Mouse (Mus musculus) heart, postnatal 0 days (tissue): ENCODE data around the gene Zbtb40. TPM values are rescaled to one million over a fixed set of nuclear protein-coding genes. Genes with fewer than 3 reads are reported as not detected.

ENCODE experiments used
- ATAC-seq: fragments of 200-750 bp; cut with Nextera tagmentation; 2 replicates; pipeline ENCODE4 v1.8.0; 2017; ENCODE audit warnings: low read depth, moderate number of reproducible peaks, moderate library complexity; ENCODE audit not compliant: insufficient read depth
- DNase-seq: peaks from one replicate; pipeline ENCODE4 v3.0.0-alpha.2; 2016; ENCODE audit warnings: low spot score
- H3K27ac ChIP-seq: fragments of 300-500 bp; sonication (generic); 2 replicates; pipeline ENCODE4 v1.5.1; 2014; ENCODE audit warnings: low read depth, mild to moderate bottlenecking
- H3K27me3 ChIP-seq: fragments of 300-500 bp; sonication (generic); 2 replicates; pipeline ENCODE4 v1.6.1; 2014; ENCODE audit warnings: low read length, mixed read lengths; ENCODE audit not compliant: control insufficient read depth, insufficient read depth
- H3K36me3 ChIP-seq: fragments of 300-500 bp; sonication (generic); replicated peaks from 2 replicates; pipeline ENCODE4 v1.6.1; 2014; ENCODE audit warnings: low read length, mixed read lengths; ENCODE audit not compliant: control insufficient read depth, insufficient read depth
- H3K4me1 ChIP-seq: fragments of 300-500 bp; sonication (generic); 2 replicates; pipeline ENCODE4 v1.6.1; 2014; ENCODE audit warnings: antibody characterized with exemption; ENCODE audit not compliant: control insufficient read depth, insufficient read depth
- H3K4me2 ChIP-seq: fragments of 300-500 bp; sonication (generic); 2 replicates; pipeline ENCODE4 v1.6.1; 2014; ENCODE audit warnings: low read depth, mild to moderate bottlenecking, low read length, moderate library complexity
- H3K4me3 ChIP-seq: fragments of 300-500 bp; sonication (generic); 2 replicates; pipeline ENCODE4 v1.5.1; 2014; ENCODE audit warnings: low read depth, low read length
- H3K9ac ChIP-seq: fragments of 300-500 bp; sonication (generic); replicated peaks from 2 replicates; pipeline ENCODE4 v1.6.1; 2014; ENCODE audit warnings: low read depth, low read length, mixed read lengths
- H3K9me3 ChIP-seq: fragments of 300-500 bp; sonication (generic); replicated peaks from 2 replicates; pipeline ENCODE4 v1.6.1; 2016; ENCODE audit warnings: low read length; ENCODE audit not compliant: control insufficient read depth
- CTCF ChIP-seq: IDR thresholded peaks from 2 replicates; pipeline ENCODE4 v1.5.1; 2016; ENCODE audit warnings: antibody characterized with exemption, control low read depth, low read depth
- EP300 ChIP-seq: IDR thresholded peaks from 2 replicates; pipeline ENCODE4 v1.6.1; 2016; ENCODE audit warnings: antibody characterized with exemption, low read depth
- WGBS: fragments of 180-500 bp; shearing (Covaris S2); extraction: QIAGEN DNeasy Blood & Tissue Kit; methylation state at CpG from one replicate; pipeline ENCODE4 v1.1.7; 2014; 5-methylcytosine and 5-hydroxymethylcytosine counted together
- polyA plus RNA-seq: library from polyadenylated mRNA; unstranded; fragments of >200 nt; fragmentation: Nextera tagmentation; extraction: Ambion mirVana; gene quantifications from 2 replicates; pipeline ENCODE4 v1.2.1, GENCODE M21; 2015
- total RNA-seq: library from RNA; depleted of rRNA; stranded (reverse); fragments of >200 nt; gene quantifications from 2 replicates; pipeline ENCODE4 v1.2.3, GENCODE M21; 2014; ENCODE audit warnings: low replicate concordance

The Zbtb40 gene
- total and polyA plus RNA-seq, 2 experiments from 2014 or later: 1.1 to 6.8 TPM

- no peaks in the 10 kb centered on the region for H3K36me3 ChIP-seq
- WGBS: 88% methylated on average over 3 of the region's 3 CpGs
- no peak overlapping the region for H3K27ac ChIP-seq
- no peaks in the 10 kb centered on the region for H3K27me3 ChIP-seq
- no peak for ATAC-seq
- no peak for DNase-seq
- no peak overlapping the region for H3K4me2 ChIP-seq
- peaks cover 6% of the 10 kb centered on the region; the same call in 1 of the 2 replicates for H3K4me1 ChIP-seq
- H3K9ac ChIP-seq: no peak overlapping the region
- H3K9me3 ChIP-seq: no peaks in the 10 kb centered on the region
- TF ChIP-seq CTCF (no peak), EP300 (no peak)
- no peak overlapping the region for H3K4me3 ChIP-seq
Observed at GRCm38 (mm10) chr4:137054932-137055331, 6.3 kb upstream of the Zbtb40 start.

- no peaks in the 10 kb centered on the region for H3K27me3 ChIP-seq
- peak; percentile 87 for ATAC-seq
- TF ChIP-seq CTCF (no peak), EP300 (no peak)
- DNase-seq: peak; percentile 73
- no peaks in the 10 kb centered on the region for H3K36me3 ChIP-seq
- H3K4me2 ChIP-seq: peak overlapping the region; percentile 36
- no peak overlapping the region for H3K4me3 ChIP-seq
- H3K9ac ChIP-seq: no peak overlapping the region
- peaks cover 6% of the 10 kb centered on the region; the same call in 1 of the 2 replicates for H3K4me1 ChIP-seq
- H3K9me3 ChIP-seq: no peaks in the 10 kb centered on the region
- 26% methylated on average over 5 of the region's 5 CpGs for WGBS
- peak overlapping the region; percentile 65 for H3K27ac ChIP-seq
Observed at GRCm38 (mm10) chr4:137053810-137054209, 5.2 kb upstream of the Zbtb40 start.

GRCm38 (mm10) chr4:137047840-137048549 is 606 bp downstream of the Zbtb40 start:
- H3K4me2 ChIP-seq: peak overlapping the region; percentile 73
- TF ChIP-seq CTCF (no peak), EP300 (no peak)

GRCm38 (mm10) chr4:137046110-137046509 is 2.5 kb downstream of the Zbtb40 start:
- 91% methylated on average over 5 of the region's 5 CpGs for WGBS

More at GRCm38 (mm10) chr4:137047840-137048549, 606 bp downstream of the Zbtb40 start:
- Histone ChIP-seq H3K9me3 (no peaks in the 10 kb centered on the region), H3K4me3 (peak overlapping the region; percentile 65), H3K36me3 (no peaks in the 10 kb centered on the region), H3K4me1 (peaks cover 16% of the 10 kb centered on the region), H3K27me3 (no peaks in the 10 kb centered on the region), H3K9ac (peak overlapping the region; percentile 42), H3K27ac (peak overlapping the region; percentile 32)
- ATAC-seq (peak; percentile 57), DNase-seq (no peak)
- under 1% methylated on average over 52 of the region's 52 CpGs for WGBS

GRCm38 (mm10) chr4:137044516-137044915 is 4.1 kb downstream of the Zbtb40 start:
- Histone ChIP-seq H3K4me3 (no peak overlapping the region), H3K4me2 (no peak overlapping the region), H3K4me1 (peaks cover 16% of the 10 kb centered on the region), H3K27ac (peak overlapping the region; percentile 46), H3K9me3 (no peaks in the 10 kb centered on the region), H3K36me3 (no peaks in the 10 kb centered on the region), H3K9ac (no peak overlapping the region), H3K27me3 (no peaks in the 10 kb centered on the region)
- DNase-seq (no peak), ATAC-seq (no peak)
- WGBS: 40% methylated on average over 5 of the region's 5 CpGs
- no peak for TF ChIP-seq CTCF
- no peak for TF ChIP-seq EP300

More at GRCm38 (mm10) chr4:137046110-137046509, 2.5 kb downstream of the Zbtb40 start:
- Histone ChIP-seq H3K4me2 (no peak overlapping the region), H3K4me1 (peaks cover 16% of the 10 kb centered on the region), H3K9me3 (no peaks in the 10 kb centered on the region), H3K4me3 (no peak overlapping the region), H3K27ac (no peak overlapping the region), H3K36me3 (no peaks in the 10 kb centered on the region), H3K9ac (no peak overlapping the region), H3K27me3 (no peaks in the 10 kb centered on the region)
- DNase-seq (no peak), ATAC-seq (no peak)
- no peak for TF ChIP-seq EP300
- no peak for TF ChIP-seq CTCF
